Mouse (Mus musculus): ENCODE measurements at regions not wholly inside any gene's neighbourhood (a gene's known extent, or its start where the extent isn't known, plus 50 kb on each side); places are given as distances from the start of the nearest gene placed in this dataset.

GRCm38 (mm10) chr1:45619008-45619407 is 115.9 kb upstream of the Col5a2 start:
- TF ChIP-seq CTCF (IDR thresholded peaks at IDR 0.05; ENCODE audit: insufficient read depth, low read length) (no peak), POLR2A (IDR thresholded peaks at IDR 0.05; ENCODE audit: borderline replicate concordance, extremely low read depth, low read depth, low read length) (no peak)

Data from lung, adult 2 months (tissue).